Mouse (Mus musculus) forebrain, embryonic 16.5 days (tissue): ENCODE data around the gene Cmtm2a. TPM values are rescaled to one million over a fixed set of nuclear protein-coding genes. Genes with fewer than 3 reads are reported as not detected.

Experiments used
- ATAC-seq: fragments of 200-750 bp; cut with Nextera tagmentation; 2 replicates; pipeline ENCODE4 v1.8.0; 2017; ENCODE audit warnings: mild to moderate bottlenecking, moderate library complexity
- H3K27ac ChIP-seq: fragments of 300-500 bp; sonication (generic); 2 replicates; pipeline ENCODE4 v1.5.1; 2014; ENCODE audit warnings: low read length, control low read depth
- H3K27me3 ChIP-seq: fragments of 300-500 bp; sonication (generic); replicated peaks from 2 replicates; pipeline ENCODE4 v1.6.1; 2014; ENCODE audit warnings: low read length; ENCODE audit not compliant: control insufficient read depth, insufficient read depth
- H3K36me3 ChIP-seq: fragments of 300-500 bp; sonication (generic); 2 replicates; pipeline ENCODE4 v1.6.1; 2014; ENCODE audit not compliant: control insufficient read depth, insufficient read depth
- H3K4me1 ChIP-seq: fragments of 300-500 bp; sonication (generic); replicated peaks from 2 replicates; pipeline ENCODE4 v1.6.1; 2014; ENCODE audit warnings: low read length; ENCODE audit not compliant: control insufficient read depth, insufficient read depth
- H3K4me2 ChIP-seq: fragments of 300-500 bp; sonication (generic); 2 replicates; pipeline ENCODE4 v1.6.1; 2014; ENCODE audit warnings: mild to moderate bottlenecking, low read length, control low read depth
- H3K4me3 ChIP-seq: fragments of 300-500 bp; sonication (generic); replicated peaks from 2 replicates; pipeline ENCODE4 v1.5.1; 2014; ENCODE audit warnings: mild to moderate bottlenecking, low read length, control low read depth
- H3K9ac ChIP-seq: fragments of 300-500 bp; sonication (generic); replicated peaks from 2 replicates; pipeline ENCODE4 v1.6.1; 2014; ENCODE audit warnings: low read depth, low read length, control low read depth
- H3K9me3 ChIP-seq: fragments of 300-500 bp; sonication (generic); 2 replicates; pipeline ENCODE4 v1.6.1; 2016; ENCODE audit warnings: low read length; ENCODE audit not compliant: control insufficient read depth
- WGBS: fragments of 180-500 bp; shearing (Covaris S2); extraction: QIAGEN DNeasy Blood & Tissue Kit; methylation state at CpG from one replicate; pipeline ENCODE4 v1.1.7; 2014; 5-methylcytosine and 5-hydroxymethylcytosine counted together
- polyA plus RNA-seq: library from polyadenylated mRNA; unstranded; fragments of >200 nt; fragmentation: Nextera tagmentation; extraction: Ambion mirVana; gene quantifications from 2 replicates; pipeline ENCODE4 v1.2.1, GENCODE M21; 2015

Gene Cmtm2a
- polyA plus RNA-seq, 1 experiment from 2014 or later: not detected

- 0% methylated on average over 7 of the region's 7 CpGs for WGBS
- peak overlapping the region; percentile 89 for H3K4me2 ChIP-seq
- H3K9ac ChIP-seq: peak overlapping the region; percentile 72
- ATAC-seq: no peak
- H3K4me1 ChIP-seq: peaks cover 27% of the 10 kb centered on the region
- H3K9me3 ChIP-seq: no peaks in the 10 kb centered on the region
- peak overlapping the region; percentile 76 for H3K4me3 ChIP-seq
- H3K27ac ChIP-seq: no peak overlapping the region
- no peaks in the 10 kb centered on the region for H3K27me3 ChIP-seq
- no peaks in the 10 kb centered on the region for H3K36me3 ChIP-seq
Measured at GRCm38 (mm10) chr8:104251461-104251860, 41.5 kb downstream of the Cmtm2a start.

- H3K4me3 ChIP-seq: peak within 1 kb of the TSS; percentile 76
- H3K27me3 ChIP-seq: no peaks in the 10 kb centered on the region
- no peaks in the 10 kb centered on the region for H3K36me3 ChIP-seq
- ATAC-seq: peak; percentile 79
- H3K4me2 ChIP-seq: peak within 1 kb of the TSS; percentile 89
- H3K4me1 ChIP-seq: peaks cover 27% of the 10 kb centered on the region
- H3K9me3 ChIP-seq: no peaks in the 10 kb centered on the region
- 4% methylated on average over 41 of the region's 41 CpGs for WGBS
- H3K27ac ChIP-seq: peak within 1 kb of the TSS; percentile 61
- peak within 1 kb of the TSS; percentile 72 for H3K9ac ChIP-seq
Measured at GRCm38 (mm10) chr8:104250439-104251367, 42.3 kb downstream of the Cmtm2a start, which contains the start of gene Cklf. Cklf (plus strand) TSS chr8:104250861.

- no peak for ATAC-seq
- H3K9ac ChIP-seq: no peak overlapping the region
- no peaks in the 10 kb centered on the region for H3K27me3 ChIP-seq
- H3K27ac ChIP-seq: no peak overlapping the region
- H3K4me1 ChIP-seq: peaks cover 27% of the 10 kb centered on the region
- H3K4me2 ChIP-seq: no peak overlapping the region
- 87% methylated on average over 7 of the region's 7 CpGs for WGBS
- no peak overlapping the region for H3K4me3 ChIP-seq
- H3K9me3 ChIP-seq: no peaks in the 10 kb centered on the region
- no peaks in the 10 kb centered on the region for H3K36me3 ChIP-seq
Measured at GRCm38 (mm10) chr8:104249442-104249996, 43.5 kb downstream of the Cmtm2a start.

GRCm38 (mm10) chr8:104248276-104248675 is 44.7 kb downstream of the Cmtm2a start, which contains the start of gene Tk2:
Tk2 (minus strand) TSS chr8:104248558.
- under 1% methylated on average over 28 of the region's 28 CpGs for WGBS
- no peaks in the 10 kb centered on the region for H3K36me3 ChIP-seq
- H3K9me3 ChIP-seq: no peaks in the 10 kb centered on the region
- no peak within 1 kb of the TSS for H3K27ac ChIP-seq
- H3K9ac ChIP-seq: peak within 1 kb of the TSS; percentile 84
- H3K27me3 ChIP-seq: no peaks in the 10 kb centered on the region
- ATAC-seq: peak; percentile 93
- peaks cover 27% of the 10 kb centered on the region for H3K4me1 ChIP-seq
- peak within 1 kb of the TSS; percentile 88 for H3K4me2 ChIP-seq
- H3K4me3 ChIP-seq: peak within 1 kb of the TSS; percentile 87

- WGBS: 3% methylated on average over 11 of the region's 11 CpGs
Measured at GRCm38 (mm10) chr8:104247908-104248275, 45.1 kb downstream of the Cmtm2a start.

GRCm38 (mm10) chr8:104247054-104247907 is 45.7 kb downstream of the Cmtm2a start:
- no peak for ATAC-seq

More at GRCm38 (mm10) chr8:104247908-104248275, 45.1 kb downstream of the Cmtm2a start:
- peaks cover 1% of the 10 kb centered on the region for H3K36me3 ChIP-seq
- H3K27me3 ChIP-seq: no peaks in the 10 kb centered on the region
- H3K27ac ChIP-seq: no peak overlapping the region
- H3K4me2 ChIP-seq: peak overlapping the region; percentile 88
- no peak; the same call in 1 of the 2 replicates for ATAC-seq
- peak overlapping the region; percentile 87 for H3K4me3 ChIP-seq
- H3K9ac ChIP-seq: peak overlapping the region; percentile 84
- H3K9me3 ChIP-seq: no peaks in the 10 kb centered on the region
- peaks cover 27% of the 10 kb centered on the region for H3K4me1 ChIP-seq

GRCm38 (mm10) chr8:104246621-104247020 is 46.4 kb downstream of the Cmtm2a start:
- Histone ChIP-seq H3K9me3 (no peaks in the 10 kb centered on the region), H3K9ac (no peak overlapping the region), H3K27ac (no peak overlapping the region), H3K4me3 (no peak overlapping the region), H3K4me2 (no peak overlapping the region), H3K36me3 (peaks cover 12% of the 10 kb centered on the region), H3K4me1 (peaks cover 23% of the 10 kb centered on the region), H3K27me3 (no peaks in the 10 kb centered on the region)
- 92% methylated on average over 4 of the region's 4 CpGs for WGBS
- no peak for ATAC-seq

More at GRCm38 (mm10) chr8:104247054-104247907, 45.7 kb downstream of the Cmtm2a start:
- Histone ChIP-seq H3K27ac (no peak overlapping the region), H3K4me3 (peak overlapping the region; percentile 87), H3K4me1 (peaks cover 27% of the 10 kb centered on the region), H3K27me3 (no peaks in the 10 kb centered on the region), H3K36me3 (peaks cover 6% of the 10 kb centered on the region), H3K9ac (peak overlapping the region; percentile 84), H3K4me2 (peak overlapping the region; percentile 88), H3K9me3 (no peaks in the 10 kb centered on the region)
- WGBS: 73% methylated on average over 22 of the region's 22 CpGs

- no peak overlapping the region for H3K4me3 ChIP-seq
- no peak overlapping the region for H3K9ac ChIP-seq
- no peak overlapping the region for H3K27ac ChIP-seq
- H3K9me3 ChIP-seq: no peaks in the 10 kb centered on the region
- peaks cover 5% of the 10 kb centered on the region for H3K4me1 ChIP-seq
- H3K4me2 ChIP-seq: no peak overlapping the region
- H3K36me3 ChIP-seq: peaks cover 33% of the 10 kb centered on the region
- no peaks in the 10 kb centered on the region for H3K27me3 ChIP-seq
- no peak for ATAC-seq
- 84% methylated on average over 12 of the region's 12 CpGs for WGBS
Measured at GRCm38 (mm10) chr8:104242038-104242644, 50.8 kb downstream of the Cmtm2a start.
